Comparison of ENCODE assay signal across 14 mouse cellular contexts in genomic region chr13:78183004-78183403, GRCm38 (mm10). TPM values are rescaled to one million over a fixed set of nuclear protein-coding genes. Genes with fewer than 3 reads are reported as not detected.
DNase-seq lines count a peak whose midpoint lies in the region; ATAC-seq and TF ChIP-seq lines count a peak whose summit lies in the region.
"Had no signal": no experiment of that assay in that cellular context is flagged by ENCODE, and none has a peak within 500 bp of the region (broad histone marks: within the 10 kb centered on the region; RNA-seq: fewer than 3 reads in every experiment).

No protein-coding gene starts in this region.

- no peaks in the 10 kb centered on the region for H3K9me3 ChIP-seq in embryonic facial prominence, embryonic 14.5 days (ENCODE audit: control insufficient read depth, low read length)
- H3K9me3 ChIP-seq in hindbrain, embryonic 14.5 days (ENCODE audit: control insufficient read depth, low read length) = no peaks in the 10 kb centered on the region
- no peaks in the 10 kb centered on the region for H3K9me3 ChIP-seq in neural tube, embryonic 11.5 days (ENCODE audit: control insufficient read depth, low read length)

- peak overlapping the region; percentile 65; the same call in 1 of the 2 replicates for H3K27ac ChIP-seq in embryonic facial prominence, embryonic 14.5 days (replicated peaks; ENCODE audit: low read depth, low read length)
- H3K27ac ChIP-seq in hindbrain, embryonic 14.5 days = peak overlapping the region; percentile 87
- peak overlapping the region; percentile 68; the same call in 1 of the 2 replicates for H3K27ac ChIP-seq in neural tube, embryonic 11.5 days (ENCODE audit: low read depth, low read length)

- H3K4me3 ChIP-seq in embryonic facial prominence, embryonic 14.5 days (ENCODE audit: low read depth, low read length) = peak overlapping the region; percentile 29; the same call in 1 of the 2 replicates
- H3K4me3 ChIP-seq in hindbrain, embryonic 14.5 days (replicated peaks; ENCODE audit: low read length) = peak overlapping the region; percentile 31
- H3K4me3 ChIP-seq in neural tube, embryonic 11.5 days (ENCODE audit: low read depth, low read length) = 0 out of 2 replicates have a peak overlapping the region, but pooled peaks have one; percentile 30

- H3K4me1 ChIP-seq in embryonic facial prominence, embryonic 14.5 days (ENCODE audit: control insufficient read depth, insufficient read depth, low read length) = 0 out of 2 replicates have a peak, but pooled peaks cover 14% of the 10 kb centered on the region
- peaks cover 32% of the 10 kb centered on the region for H3K4me1 ChIP-seq in hindbrain, embryonic 14.5 days (replicated peaks; ENCODE audit: control insufficient read depth, insufficient read depth, low read length)
- H3K4me1 ChIP-seq in neural tube, embryonic 11.5 days (ENCODE audit: control insufficient read depth, insufficient read depth, low read length) = peaks cover 29% of the 10 kb centered on the region

- peak; percentile 81 for DNase-seq in brain, embryonic 14.5 days (ENCODE audit: low read depth)
- DNase-seq in embryonic facial prominence, embryonic 14.5 days (ENCODE audit: low spot score) = peak; percentile 54
- DNase-seq in hindbrain, embryonic 14.5 days (ENCODE audit: low spot score) = peak; percentile 33
- peak; percentile 32 for DNase-seq in neural tube, embryonic 11.5 days (ENCODE audit: low spot score)
- DNase-seq in gastrocnemius, postnatal 10 days = no peak
- no peak for DNase-seq in left cerebral cortex, adult 11 months (ENCODE audit: low spot score)
- DNase-seq: adrenal gland, adult 8-10 months; cerebellum, adult 11-12 months; heart, postnatal 14 days; kidney, postnatal 25 days had no signal

- ATAC-seq in embryonic facial prominence, embryonic 14.5 days (ENCODE audit: low read depth) = no peak
- ATAC-seq in hindbrain, embryonic 14.5 days (ENCODE audit: low FRiP score) = no peak
- ATAC-seq in neural tube, embryonic 11.5 days (ENCODE audit: insufficient read depth, low FRiP score, low TSS enrichment) = no peak
- no peak for ATAC-seq in cerebellum, adult (ENCODE audit: insufficient number of reproducible peaks, low FRiP score, low TSS enrichment)
- ATAC-seq: CD4-positive, CD25-positive, alpha-beta regulatory T cell, adult 4 months; Patski had no signal

- peak overlapping the region; percentile 52; the same call in 1 of the 2 replicates for H3K4me2 ChIP-seq in embryonic facial prominence, embryonic 14.5 days (ENCODE audit: low read depth, low read length)
- peak overlapping the region; percentile 69 for H3K4me2 ChIP-seq in hindbrain, embryonic 14.5 days (replicated peaks)
- peak overlapping the region; percentile 60 for H3K4me2 ChIP-seq in neural tube, embryonic 11.5 days (ENCODE audit: low read depth)

- WGBS in embryonic facial prominence, embryonic 14.5 days = 8% methylated on average over 5 of the region's 5 CpGs
- 12% methylated on average over 5 of the region's 5 CpGs for WGBS in hindbrain, embryonic 14.5 days
- 6% methylated on average over 5 of the region's 5 CpGs for WGBS in neural tube, embryonic 11.5 days

- H3K36me3 ChIP-seq in embryonic facial prominence, embryonic 14.5 days (ENCODE audit: control insufficient read depth, insufficient read depth, low read length) = no peaks in the 10 kb centered on the region
- peaks cover 12% of the 10 kb centered on the region for H3K36me3 ChIP-seq in hindbrain, embryonic 14.5 days (replicated peaks; ENCODE audit: control insufficient read depth, insufficient read depth)
- no peaks in the 10 kb centered on the region for H3K36me3 ChIP-seq in neural tube, embryonic 11.5 days (ENCODE audit: control insufficient read depth, insufficient read depth, low read length)

- peaks cover 99% of the 10 kb centered on the region for H3K27me3 ChIP-seq in embryonic facial prominence, embryonic 14.5 days (replicated peaks; ENCODE audit: control insufficient read depth, insufficient read depth, low read length)
- peaks cover 27% of the 10 kb centered on the region for H3K27me3 ChIP-seq in hindbrain, embryonic 14.5 days (ENCODE audit: control insufficient read depth, insufficient read depth, low read length)
- H3K27me3 ChIP-seq in neural tube, embryonic 11.5 days (ENCODE audit: control insufficient read depth, insufficient read depth, low read length) = peaks cover 5% of the 10 kb centered on the region; the same call in 1 of the 2 replicates

- no peak for TF ChIP-seq POLR2A in brain, embryonic 14.5 days (IDR thresholded peaks at IDR 0.05; ENCODE audit: borderline replicate concordance, extremely low read depth, insufficient read depth, insufficient read length, poor library complexity, severe bottlenecking)

- 0 out of 2 replicates have a peak overlapping the region, but pooled peaks have one; percentile 40 for H3K9ac ChIP-seq in embryonic facial prominence, embryonic 14.5 days (ENCODE audit: low read depth, low read length)
- H3K9ac ChIP-seq in hindbrain, embryonic 14.5 days = peak overlapping the region; percentile 55
- no peak overlapping the region for H3K9ac ChIP-seq in neural tube, embryonic 11.5 days (ENCODE audit: low read length)

- no peak for TF ChIP-seq CTCF in brain, embryonic 14.5 days (IDR thresholded peaks at IDR 0.05; ENCODE audit: borderline replicate concordance, extremely low read depth, insufficient read depth, insufficient read length)

RNA-seq across cellular contexts. Expression of gene Nr2f1, which starts 16.6 kb away (rescaled TPM):
- 465 and 624 TPM in 2 replicates for polyA plus RNA-seq in brain, embryonic 14.5 days (2012; rRNA removed)
- 17.9 and 19.4 TPM in 2 replicates for polyA plus RNA-seq in embryonic facial prominence, embryonic 14.5 days (2014; fragmentation: Nextera tagmentation; extraction: Ambion mirVana)
- polyA plus RNA-seq in hindbrain, embryonic 14.5 days (2014; fragmentation: Nextera tagmentation; extraction: Ambion mirVana) = 64.3 and 70.7 TPM in 2 replicates
- polyA plus RNA-seq in neural tube, embryonic 11.5 days (2014; fragmentation: Nextera tagmentation; extraction: Ambion mirVana) = 61.2 and 62.9 TPM in 2 replicates
- 1 to 10 TPM; 3.0 to 3.3 TPM for total RNA-seq in gastrocnemius, postnatal 10 days (2021)
- total RNA-seq: megakaryocyte, adult 5-6 weeks had no signal
- polyA plus RNA-seq: CD4-positive, CD25-positive, alpha-beta regulatory T cell, adult 4 months had no signal

Comparison
In these comparisons a context has a peak if more than half of its experiments do, and no peak if none do; other contexts are left out.
1. DNase-seq: peak in brain, embryonic 14.5 days (single experiment), embryonic facial prominence, embryonic 14.5 days (single experiment), hindbrain, embryonic 14.5 days (single experiment) and neural tube, embryonic 11.5 days (single experiment); none in gastrocnemius, postnatal 10 days (single experiment) and left cerebral cortex, adult 11 months (single experiment).
2. Peak in every context shown above with its lines, with median percentiles within 50 percentile points of each other: H3K27ac ChIP-seq, H3K4me2 ChIP-seq and H3K4me3 ChIP-seq.